Mouse (Mus musculus): ENCODE measurements around the gene Megf11.

DNA sequence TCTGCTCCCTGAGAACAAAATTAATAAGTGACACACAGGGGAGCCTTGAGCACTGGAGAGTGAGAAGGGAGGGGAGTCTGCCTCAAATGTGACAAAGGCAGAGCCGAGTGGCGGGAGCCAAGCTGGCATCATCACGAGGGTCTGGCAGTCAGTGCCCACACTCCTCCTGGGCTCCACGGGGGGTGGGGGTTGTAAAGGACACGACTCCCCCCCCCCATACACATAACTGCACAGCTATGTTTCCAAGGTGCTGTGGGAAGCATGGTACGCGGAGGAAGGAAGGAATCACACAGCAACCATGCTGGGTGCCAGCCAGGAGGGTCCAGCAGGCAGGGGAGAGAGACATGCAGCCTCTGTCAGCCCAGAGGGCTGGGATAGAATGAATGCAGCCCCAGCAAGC, 170.2 kb downstream of the Megf11 start:
- TF ChIP-seq GATA1 (IDR thresholded peaks at IDR 0.05; ENCODE audit: borderline replicate concordance, low read length), result no peak
- no peak for TF ChIP-seq FLI1 (IDR thresholded peaks at IDR 0.05; ENCODE audit: low read length)

Measured in megakaryocyte, embryonic 14.5 days (primary cell).